Mouse (Mus musculus) megakaryocyte, embryonic 14.5 days (primary cell): ENCODE measurements at regions not wholly inside any gene's neighbourhood (a gene's known extent, or its start where the extent isn't known, plus 50 kb on each side); places are given as distances from the start of the nearest gene placed in this dataset.

ENCODE experiments used
- FLI1 ChIP-seq: IDR thresholded peaks from 2 replicates; pipeline ENCODE4 v1.6.1; 2012; ENCODE audit warnings: low read length, inconsistent platforms, mixed read lengths
- GATA1 ChIP-seq: IDR thresholded peaks from 3 replicates; pipeline ENCODE4 v1.6.1; 2012; ENCODE audit warnings: mixed read lengths, low read length, inconsistent platforms, borderline replicate concordance

DNA sequence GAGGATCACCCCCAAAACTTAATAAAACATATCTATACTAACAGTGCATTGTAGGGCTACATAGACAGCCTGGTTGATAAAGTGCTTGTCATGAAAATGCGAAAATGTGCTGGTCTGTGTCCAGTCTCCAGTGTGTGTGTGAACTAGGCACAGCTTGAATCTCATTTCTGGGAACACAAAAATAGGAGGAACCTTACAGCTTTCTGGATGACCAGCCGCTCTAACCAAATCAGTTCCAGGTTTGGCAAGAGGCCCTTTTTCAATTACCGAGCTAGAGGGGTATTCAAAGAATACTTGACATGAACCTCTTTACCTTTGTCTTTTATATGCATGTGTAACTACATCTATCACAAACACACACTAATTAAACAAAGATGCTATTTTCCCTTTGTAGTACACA, 390.3 kb upstream of the Hsf2 start:
- TF ChIP-seq GATA1 (no peak), FLI1 (no peak)
